Mouse (Mus musculus) thymus, postnatal 4 days (tissue): Measurements from ENCODE around the gene Gprc5c.

Experiments
- DNase-seq: peaks from one replicate; pipeline ENCODE4 v3.0.0; 2021

Gprc5c gene

DNA sequence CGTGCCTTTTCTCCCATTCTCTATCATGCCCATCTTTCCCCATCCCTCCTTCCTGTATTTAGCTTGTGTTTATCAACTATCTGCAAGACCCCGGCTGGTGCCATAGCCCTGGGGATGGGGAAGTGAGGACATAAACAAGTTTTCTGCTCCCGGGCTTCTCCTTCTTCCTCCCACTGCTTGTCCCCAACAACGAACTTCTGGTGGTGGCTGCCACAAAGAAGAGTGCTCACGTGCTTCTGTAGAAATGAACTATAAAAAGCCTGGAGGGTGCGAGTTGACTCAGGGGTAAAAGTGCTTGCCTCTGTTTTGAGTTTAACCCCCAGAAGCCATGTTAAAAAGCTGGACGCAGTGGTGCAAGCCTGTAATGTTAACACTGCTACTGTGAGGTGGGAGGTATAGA, 64.0 kb downstream of the Gprc5c start:
- DNase-seq: no peak

DNA sequence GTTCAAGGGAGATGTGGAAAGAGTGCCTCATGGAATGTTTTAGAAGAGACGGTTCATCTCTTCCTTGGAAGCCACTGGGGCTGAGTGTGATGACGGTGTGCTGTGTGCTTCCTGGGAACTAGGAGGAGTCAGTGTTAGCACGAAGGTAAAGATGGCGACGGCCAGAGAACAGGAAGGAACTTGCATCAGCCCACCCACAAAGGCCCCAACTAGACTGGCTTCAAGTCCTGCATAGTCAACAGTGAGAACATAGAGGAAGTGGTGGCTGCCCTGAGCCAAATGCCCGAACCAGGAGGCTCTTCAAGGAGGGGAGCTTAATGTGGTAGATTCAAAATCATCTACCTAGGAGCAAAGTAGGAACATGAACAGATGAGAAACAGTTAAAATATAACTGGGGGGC, 66.2 kb downstream of the Gprc5c start:
- DNase-seq: no peak
